Comparison of ENCODE assay signal across 10 mouse cellular contexts in the genomic region with DNA sequence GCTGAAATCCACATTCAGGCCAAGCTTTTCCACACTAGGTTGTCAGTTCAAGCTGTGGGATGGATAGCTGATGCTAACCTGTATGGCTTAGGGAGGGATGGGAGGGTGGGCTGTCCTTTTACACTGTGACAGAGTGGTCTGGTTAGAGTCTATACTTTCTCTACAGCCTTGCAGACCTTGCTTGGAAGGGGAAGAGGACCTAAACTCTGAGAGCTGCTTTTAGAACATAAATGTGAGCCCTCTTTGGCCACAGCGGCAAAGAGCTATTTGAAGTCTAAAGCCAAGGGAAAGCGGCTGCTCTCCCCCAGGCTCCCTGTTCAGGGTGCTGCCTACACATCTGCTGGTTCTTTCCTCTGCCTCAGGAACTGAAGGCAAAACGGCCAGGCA. TPM values are rescaled to one million over a fixed set of nuclear protein-coding genes. Genes with fewer than 3 reads are reported as not detected.
DNase-seq lines count a peak whose midpoint lies in the region; ATAC-seq and TF ChIP-seq lines count a peak whose summit lies in the region.
"Had no signal": no experiment of that assay in that cellular context is flagged by ENCODE, and none has a peak within 500 bp of the region (broad histone marks: within the 10 kb centered on the region; RNA-seq: fewer than 3 reads in every experiment).

No protein-coding gene starts in this region.

- H3K9ac ChIP-seq in hindbrain, embryonic 14.5 days = no peak overlapping the region
- H3K9ac ChIP-seq in intestine, embryonic 15.5 days = peak overlapping the region; percentile 47
- peak overlapping the region; percentile 98 for H3K9ac ChIP-seq in stomach, postnatal 0 days (ENCODE audit: low read length)
- H3K9ac ChIP-seq in midbrain, postnatal 0 days (replicated peaks; ENCODE audit: low read length, poor library complexity, severe bottlenecking) = no peak overlapping the region
- H3K9ac ChIP-seq: neural tube, embryonic 15.5 days had no signal

- WGBS in hindbrain, embryonic 10.5 days = 62% methylated on average over 3 of the region's 3 CpGs
- 54% methylated on average over 3 of the region's 3 CpGs for WGBS in hindbrain, embryonic 14.5 days
- WGBS in thymus, adult 2 months = 0% methylated on average over 3 of the region's 3 CpGs
- 14% methylated on average over 3 of the region's 3 CpGs for WGBS in intestine, embryonic 15.5 days
- 12% methylated on average over 3 of the region's 3 CpGs for WGBS in stomach, postnatal 0 days
- WGBS in midbrain, postnatal 0 days = 45% methylated on average over 3 of the region's 3 CpGs

- no peak for ATAC-seq in hindbrain, embryonic 14.5 days (ENCODE audit: low FRiP score)
- no peak for ATAC-seq in intestine, embryonic 15.5 days
- ATAC-seq in stomach, postnatal 0 days (ENCODE audit: low FRiP score, low TSS enrichment) = no peak
- ATAC-seq in midbrain, postnatal 0 days (ENCODE audit: low FRiP score) = no peak

- no peak for TF ChIP-seq CTCF in thymus, adult 2 months (IDR thresholded peaks at IDR 0.05; ENCODE audit: borderline replicate concordance, control insufficient read depth, extremely low read depth, insufficient read depth, low read length, poor library complexity)
- no peak for TF ChIP-seq CTCF in stomach, postnatal 0 days (IDR thresholded peaks at IDR 0.05; ENCODE audit: low read depth)
- TF ChIP-seq CTCF in midbrain, postnatal 0 days (IDR thresholded peaks at IDR 0.05) = no peak

- peak overlapping the region; percentile 16; the same call in 1 of the 2 replicates for H3K4me3 ChIP-seq in hindbrain, embryonic 10.5 days
- H3K4me3 ChIP-seq in hindbrain, embryonic 14.5 days (replicated peaks; ENCODE audit: low read length) = no peak overlapping the region
- peak overlapping the region; percentile 33 for H3K4me3 ChIP-seq in thymus, adult 2 months (ENCODE audit: control insufficient read depth, insufficient read depth, low read length)
- H3K4me3 ChIP-seq in intestine, embryonic 15.5 days (replicated peaks) = peak overlapping the region; percentile 51
- peak overlapping the region; percentile 80 for H3K4me3 ChIP-seq in stomach, postnatal 0 days (ENCODE audit: low read depth, low read length)
- no peak overlapping the region for H3K4me3 ChIP-seq in midbrain, postnatal 0 days (ENCODE audit: low read depth, low read length)

- TF ChIP-seq EP300 in stomach, postnatal 0 days (optimal IDR thresholded peaks at IDR 0.05) = no peak

- DNase-seq in hindbrain, embryonic 10.5 days (ENCODE audit: low spot score) = no peak
- DNase-seq in hindbrain, embryonic 14.5 days (ENCODE audit: low spot score) = no peak
- DNase-seq in thymus, adult 2 months = peak; percentile 38
- DNase-seq in thymus, postnatal 4 days = no peak
- DNase-seq in stomach, postnatal 0 days (ENCODE audit: low spot score) = no peak
- no peak for DNase-seq in layer of hippocampus, postnatal 14 days (ENCODE audit: low spot score in 2 of 2)
- DNase-seq in midbrain, postnatal 0 days (ENCODE audit: low spot score) = no peak
- DNase-seq: cerebellum, adult 2 months had no signal

- no peak for TF ChIP-seq POLR2A in thymus, adult 2 months (IDR thresholded peaks at IDR 0.05; ENCODE audit: control insufficient read depth, extremely low read depth, insufficient read depth, low read length, poor library complexity)

- 0 out of 2 replicates have a peak overlapping the region, but pooled peaks have one; percentile 35 for H3K27ac ChIP-seq in hindbrain, embryonic 10.5 days
- H3K27ac ChIP-seq in hindbrain, embryonic 14.5 days = no peak overlapping the region
- peak overlapping the region; percentile 89 for H3K27ac ChIP-seq in thymus, adult 2 months (ENCODE audit: control insufficient read depth, insufficient read depth, low read length)
- H3K27ac ChIP-seq in intestine, embryonic 15.5 days = peak overlapping the region; percentile 76
- H3K27ac ChIP-seq in stomach, postnatal 0 days (replicated peaks) = peak overlapping the region; percentile 99
- no peak overlapping the region for H3K27ac ChIP-seq in midbrain, postnatal 0 days (ENCODE audit: low read depth, low read length)
- H3K27ac ChIP-seq: neural tube, embryonic 15.5 days had no signal

- H3K4me2 ChIP-seq in hindbrain, embryonic 14.5 days (replicated peaks) = no peak overlapping the region
- peak overlapping the region; percentile 59 for H3K4me2 ChIP-seq in intestine, embryonic 15.5 days (replicated peaks)
- H3K4me2 ChIP-seq in stomach, postnatal 0 days (replicated peaks; ENCODE audit: low read depth) = peak overlapping the region; percentile 66
- no peak overlapping the region for H3K4me2 ChIP-seq in midbrain, postnatal 0 days (ENCODE audit: low read depth, low read length, poor library complexity, severe bottlenecking)

- no peaks in the 10 kb centered on the region for H3K9me3 ChIP-seq in hindbrain, embryonic 10.5 days
- H3K9me3 ChIP-seq in hindbrain, embryonic 14.5 days (ENCODE audit: control insufficient read depth, low read length) = no peaks in the 10 kb centered on the region
- H3K9me3 ChIP-seq in intestine, embryonic 15.5 days = no peaks in the 10 kb centered on the region
- no peaks in the 10 kb centered on the region for H3K9me3 ChIP-seq in stomach, postnatal 0 days (ENCODE audit: control insufficient read depth, low read length)
- H3K9me3 ChIP-seq in midbrain, postnatal 0 days (ENCODE audit: low read length) = no peaks in the 10 kb centered on the region
- H3K9me3 ChIP-seq: neural tube, embryonic 15.5 days had no signal

- peaks cover 7% of the 10 kb centered on the region for H3K36me3 ChIP-seq in hindbrain, embryonic 10.5 days
- H3K36me3 ChIP-seq in hindbrain, embryonic 14.5 days (replicated peaks; ENCODE audit: control insufficient read depth, insufficient read depth) = peaks cover 8% of the 10 kb centered on the region
- no peaks in the 10 kb centered on the region for H3K36me3 ChIP-seq in thymus, adult 2 months (ENCODE audit: control insufficient read depth, insufficient read depth, low read length)
- H3K36me3 ChIP-seq in intestine, embryonic 15.5 days = no peaks in the 10 kb centered on the region
- no peaks in the 10 kb centered on the region for H3K36me3 ChIP-seq in stomach, postnatal 0 days (ENCODE audit: control insufficient read depth, insufficient read depth, low read length)
- H3K36me3 ChIP-seq in midbrain, postnatal 0 days (ENCODE audit: insufficient read depth, low read length) = no peaks in the 10 kb centered on the region
- H3K36me3 ChIP-seq: neural tube, embryonic 15.5 days had no signal

- no peaks in the 10 kb centered on the region for H3K27me3 ChIP-seq in hindbrain, embryonic 10.5 days (ENCODE audit: insufficient read depth, poor library complexity, severe bottlenecking)
- no peaks in the 10 kb centered on the region for H3K27me3 ChIP-seq in hindbrain, embryonic 14.5 days (ENCODE audit: control insufficient read depth, insufficient read depth, low read length)
- no peaks in the 10 kb centered on the region for H3K27me3 ChIP-seq in thymus, adult 2 months (ENCODE audit: control insufficient read depth, insufficient read depth, low read length)
- H3K27me3 ChIP-seq in intestine, embryonic 15.5 days (replicated peaks) = no peaks in the 10 kb centered on the region
- no peaks in the 10 kb centered on the region for H3K27me3 ChIP-seq in stomach, postnatal 0 days (ENCODE audit: control insufficient read depth, insufficient read depth, low read length)
- no peaks in the 10 kb centered on the region for H3K27me3 ChIP-seq in midbrain, postnatal 0 days (ENCODE audit: insufficient read depth, low read length)
- H3K27me3 ChIP-seq: neural tube, embryonic 15.5 days had no signal

- peaks cover 17% of the 10 kb centered on the region for H3K4me1 ChIP-seq in hindbrain, embryonic 10.5 days (replicated peaks)
- no peaks in the 10 kb centered on the region for H3K4me1 ChIP-seq in hindbrain, embryonic 14.5 days (replicated peaks; ENCODE audit: control insufficient read depth, insufficient read depth, low read length)
- peaks cover 14% of the 10 kb centered on the region for H3K4me1 ChIP-seq in thymus, adult 2 months (replicated peaks; ENCODE audit: control insufficient read depth, insufficient read depth, low read length)
- H3K4me1 ChIP-seq in intestine, embryonic 15.5 days (replicated peaks) = peaks cover 6% of the 10 kb centered on the region
- H3K4me1 ChIP-seq in stomach, postnatal 0 days (replicated peaks; ENCODE audit: control insufficient read depth, insufficient read depth) = peaks cover 2% of the 10 kb centered on the region; the same call in 1 of the 2 replicates
- no peaks in the 10 kb centered on the region for H3K4me1 ChIP-seq in midbrain, postnatal 0 days (ENCODE audit: insufficient read depth, low read length)

RNA-seq across cellular contexts. Expression of gene Tubd1, which starts 40.8 kb away (rescaled TPM):
- polyA plus RNA-seq in hindbrain, embryonic 10.5 days (2016; fragmentation: Nextera tagmentation; extraction: Ambion mirVana) = 12.7 and 12.8 TPM in 2 replicates
- polyA plus RNA-seq in hindbrain, embryonic 14.5 days (2014; fragmentation: Nextera tagmentation; extraction: Ambion mirVana) = 5.8 and 6.1 TPM in 2 replicates
- 5.7 and 5.9 TPM in 2 replicates for polyA plus RNA-seq in thymus, adult 2 months (2012; rRNA removed)
- 11.6 and 11.8 TPM in 2 replicates for polyA plus RNA-seq in intestine, embryonic 15.5 days (2015; fragmentation: Nextera tagmentation; extraction: Ambion mirVana)
- 7.6 and 7.8 TPM in 2 replicates for polyA plus RNA-seq in stomach, postnatal 0 days (2015; fragmentation: Nextera tagmentation; extraction: Ambion mirVana)
- 1 to 10 TPM; 7.0 to 9.2 TPM for total RNA-seq in layer of hippocampus, postnatal 14 days (2021)
- total RNA-seq in midbrain, postnatal 0 days (2014; rRNA removed) = 1.7 and 2.7 TPM in 2 replicates
- polyA plus RNA-seq in midbrain, postnatal 0 days (2015; fragmentation: Nextera tagmentation; extraction: Ambion mirVana) = 4.5 and 5.0 TPM in 2 replicates

RNA-seq across cellular contexts. Expression of gene Rps6kb1, which starts 41.0 kb away (rescaled TPM):
- polyA plus RNA-seq in hindbrain, embryonic 10.5 days (2016; fragmentation: Nextera tagmentation; extraction: Ambion mirVana) = 43.5 and 53.6 TPM in 2 replicates
- polyA plus RNA-seq in hindbrain, embryonic 14.5 days (2014; fragmentation: Nextera tagmentation; extraction: Ambion mirVana) = 45.1 and 51.9 TPM in 2 replicates
- polyA plus RNA-seq in thymus, adult 2 months (2012; rRNA removed) = 12.2 and 12.3 TPM in 2 replicates
- polyA plus RNA-seq in intestine, embryonic 15.5 days (2015; fragmentation: Nextera tagmentation; extraction: Ambion mirVana) = 54.6 and 63.6 TPM in 2 replicates
- polyA plus RNA-seq in stomach, postnatal 0 days (2015; fragmentation: Nextera tagmentation; extraction: Ambion mirVana) = 40.7 and 42.3 TPM in 2 replicates
- 10 to 100 TPM; 45.2 to 46.3 TPM for total RNA-seq in layer of hippocampus, postnatal 14 days (2021)
- 35.6 and 47.9 TPM in 2 replicates for total RNA-seq in midbrain, postnatal 0 days (2014; rRNA removed)
- polyA plus RNA-seq in midbrain, postnatal 0 days (2015; fragmentation: Nextera tagmentation; extraction: Ambion mirVana) = 53.7 and 59.6 TPM in 2 replicates

Comparison
In these comparisons a context has a peak if more than half of its experiments do, and no peak if none do; other contexts are left out.
1. H3K27ac ChIP-seq: peak in hindbrain, embryonic 10.5 days (single experiment), thymus, adult 2 months (single experiment), intestine, embryonic 15.5 days (single experiment) and stomach, postnatal 0 days (single experiment); none in hindbrain, embryonic 14.5 days (single experiment) and midbrain, postnatal 0 days (single experiment).
2. H3K4me3 ChIP-seq: peak in hindbrain, embryonic 10.5 days (single experiment), thymus, adult 2 months (single experiment), intestine, embryonic 15.5 days (single experiment) and stomach, postnatal 0 days (single experiment); none in hindbrain, embryonic 14.5 days (single experiment) and midbrain, postnatal 0 days (single experiment).
3. H3K4me2 ChIP-seq: peak in intestine, embryonic 15.5 days (single experiment) and stomach, postnatal 0 days (single experiment); none in hindbrain, embryonic 14.5 days (single experiment) and midbrain, postnatal 0 days (single experiment).
4. H3K9ac ChIP-seq: peak in intestine, embryonic 15.5 days (single experiment) and stomach, postnatal 0 days (single experiment); none in hindbrain, embryonic 14.5 days (single experiment) and midbrain, postnatal 0 days (single experiment).